Mouse (Mus musculus) G1E-ER4 (cell line): ENCODE measurements around the gene Qser1. TPM values are rescaled to one million over a fixed set of nuclear protein-coding genes. Genes with fewer than 3 reads are reported as not detected.

Experiments
- GATA1 ChIP-seq: IDR thresholded peaks from one replicate; pipeline ENCODE4 v1.8.0; 2012; ENCODE audit warnings: low read length, inconsistent platforms
- polyA plus RNA-seq: library from polyadenylated mRNA; stranded (reverse); fragments of >175 nt; gene quantifications from 2 replicates; pipeline ENCODE4 v1.2.3, GENCODE M21; 2012

The Qser1 gene
- polyA plus RNA-seq, 1 experiment = 2.9 TPM

DNA sequence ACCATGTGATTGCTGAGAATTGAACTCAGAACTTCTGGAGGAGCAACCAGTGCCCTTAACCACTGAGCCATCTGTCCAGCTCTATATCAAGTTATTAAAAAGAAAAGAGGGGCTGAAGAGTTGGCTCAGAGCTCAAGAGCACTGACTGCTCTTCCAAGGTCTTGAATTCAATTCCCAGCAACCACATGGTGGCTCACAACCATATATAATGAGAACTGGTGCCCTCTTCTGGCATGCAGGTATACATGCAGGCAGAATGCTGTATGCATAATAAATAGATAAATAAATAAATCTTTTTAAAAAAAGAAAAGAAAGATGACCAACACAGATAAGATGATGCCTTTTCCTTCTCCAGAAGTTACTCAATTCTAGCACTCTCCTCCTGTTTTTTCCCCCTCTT lies 24.4 kb upstream of the Qser1 start:
- TF ChIP-seq GATA1 = no peak

DNA sequence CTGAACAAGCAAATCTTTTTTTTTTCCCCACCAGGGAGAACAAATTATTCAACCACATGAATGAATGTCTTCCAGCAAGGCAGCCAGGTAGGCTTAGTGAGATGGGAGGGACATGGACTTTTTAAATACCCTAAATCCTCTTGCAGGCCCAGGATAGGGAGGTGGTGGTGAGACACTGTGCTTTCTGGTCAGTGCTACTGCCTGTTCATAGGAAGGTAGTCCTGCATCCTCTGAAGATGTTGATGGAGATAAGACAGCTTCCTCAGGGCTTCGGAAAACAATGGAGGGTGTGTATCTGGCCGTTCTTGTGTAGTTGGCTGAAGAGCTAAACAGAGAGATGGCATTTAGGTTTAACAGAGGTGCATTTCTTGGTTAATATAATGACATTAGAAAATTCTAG lies 15.9 kb upstream of the Qser1 start:
- no peak for TF ChIP-seq GATA1

DNA sequence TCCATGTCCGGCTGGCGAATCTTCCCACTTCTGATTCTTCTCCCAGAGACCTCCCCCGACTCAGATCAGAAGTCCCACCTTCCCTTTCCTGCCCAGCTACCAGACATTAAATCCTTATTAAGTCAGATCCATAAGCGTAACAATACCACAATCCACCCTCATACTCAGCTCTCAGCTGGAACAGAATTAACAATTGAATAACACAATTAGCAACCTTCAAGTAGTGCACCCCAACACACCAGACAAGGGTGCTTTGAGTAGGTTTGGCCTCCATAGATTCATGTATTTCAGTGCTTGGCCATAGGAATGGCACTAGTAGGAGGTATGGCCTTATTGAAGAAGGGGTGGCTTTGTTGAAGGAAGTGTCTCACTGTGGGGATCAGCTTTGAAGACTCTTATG lies 9.6 kb upstream of the Qser1 start:
- no peak for TF ChIP-seq GATA1

DNA sequence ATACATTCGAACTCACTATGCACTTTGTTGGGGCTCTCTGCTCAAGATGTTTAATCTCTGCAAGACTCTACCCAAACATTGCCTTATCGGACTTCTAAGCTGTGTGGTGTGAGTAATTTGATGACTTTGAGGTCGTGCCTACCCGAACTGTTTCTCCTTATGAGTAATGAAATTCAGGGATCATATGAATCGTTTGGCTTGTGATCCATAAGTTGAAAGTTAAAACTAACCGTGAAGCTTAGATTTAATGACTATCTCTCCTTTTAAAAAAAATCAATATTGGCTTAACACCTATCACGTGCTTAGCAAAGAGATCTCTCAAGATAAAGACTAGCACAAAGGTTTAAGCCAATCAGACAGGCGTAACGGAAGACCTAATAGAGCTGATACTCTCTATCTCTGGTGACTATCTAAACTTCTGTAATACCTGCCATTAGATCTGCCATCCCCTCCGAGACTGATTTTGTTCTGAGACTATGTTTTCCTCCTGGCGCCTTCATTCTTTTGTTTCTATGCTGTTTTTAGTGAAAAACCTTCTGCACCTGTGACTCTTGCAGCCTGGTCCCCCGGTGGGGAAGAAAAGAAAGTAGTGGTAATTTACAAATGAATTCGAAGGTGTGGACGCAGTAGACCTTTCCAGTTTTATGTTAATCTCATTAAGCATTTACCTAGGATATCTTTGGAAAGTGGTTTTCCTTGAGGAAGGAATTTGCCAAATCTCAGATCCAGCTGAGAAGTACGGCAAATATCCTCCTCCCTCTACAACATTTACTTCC lies 1.2 kb upstream of the Qser1 start:
- no peak for TF ChIP-seq GATA1

DNA sequence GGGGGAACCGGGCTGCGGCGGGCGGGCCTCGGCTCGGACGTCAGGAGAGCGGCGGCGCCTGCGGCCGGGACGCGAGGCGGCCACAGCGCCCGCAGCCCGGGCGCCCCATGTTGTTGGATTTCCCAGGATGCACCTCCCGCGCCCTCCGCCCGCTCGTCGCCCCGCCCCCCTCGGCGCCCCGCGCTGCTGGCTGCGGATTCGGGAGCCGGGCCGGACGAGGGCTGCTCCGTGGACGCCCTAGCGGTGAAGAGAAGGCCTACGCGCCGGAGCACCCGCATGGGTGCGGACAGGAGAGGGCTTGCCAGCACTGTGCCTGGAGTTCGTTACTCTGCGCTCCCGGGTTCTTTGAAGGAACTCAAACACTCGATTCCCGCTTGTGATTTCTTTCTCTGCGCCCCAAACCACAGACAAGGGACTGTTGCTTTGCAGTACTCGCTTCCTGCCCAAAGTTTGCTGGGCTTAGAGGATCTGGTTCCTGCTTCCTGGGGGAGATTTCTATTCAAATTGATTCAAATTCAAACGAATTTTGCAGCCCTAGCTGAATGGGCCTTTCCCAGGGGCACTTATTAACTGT lies 393 bp upstream of the Qser1 start:
- no peak for TF ChIP-seq GATA1

DNA sequence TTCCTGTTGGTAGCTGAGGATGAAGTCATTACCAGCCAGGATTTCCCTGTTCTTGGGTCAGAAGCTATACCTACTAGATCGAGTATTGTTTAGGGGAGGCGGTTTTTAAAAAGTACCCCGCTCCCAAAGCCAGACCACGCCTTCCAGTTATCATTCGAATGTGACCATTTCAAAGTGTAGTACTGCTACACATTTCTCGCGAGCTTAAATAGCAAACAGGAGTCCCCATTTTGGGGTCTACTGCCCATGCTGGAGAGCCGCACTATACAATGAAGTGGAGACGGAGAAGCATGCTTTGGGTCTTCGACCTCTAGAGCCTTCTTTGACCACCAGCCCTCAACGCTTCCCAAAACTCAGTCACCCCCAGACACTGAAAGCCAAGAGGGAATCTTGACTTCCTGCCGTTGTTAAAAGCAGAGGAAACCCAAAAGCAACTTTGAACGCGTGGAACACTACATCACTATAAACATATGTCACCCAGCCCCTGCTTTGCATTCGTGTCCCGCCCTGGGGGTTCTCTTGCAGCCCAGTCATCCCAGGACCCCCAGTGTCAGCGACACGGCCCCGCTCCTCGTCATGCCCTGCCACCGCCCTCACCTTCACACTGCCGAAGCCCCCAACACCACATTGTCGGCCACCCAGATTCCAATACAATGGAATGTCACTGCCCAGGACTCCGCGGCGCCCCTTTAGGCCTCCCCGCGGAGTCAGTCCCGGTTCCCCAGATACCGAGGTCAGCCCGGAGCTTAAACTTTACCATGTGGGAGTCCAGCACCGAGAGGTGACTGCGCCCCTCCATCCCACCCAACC lies 794 bp downstream of the Qser1 start:
- no peak for TF ChIP-seq GATA1

DNA sequence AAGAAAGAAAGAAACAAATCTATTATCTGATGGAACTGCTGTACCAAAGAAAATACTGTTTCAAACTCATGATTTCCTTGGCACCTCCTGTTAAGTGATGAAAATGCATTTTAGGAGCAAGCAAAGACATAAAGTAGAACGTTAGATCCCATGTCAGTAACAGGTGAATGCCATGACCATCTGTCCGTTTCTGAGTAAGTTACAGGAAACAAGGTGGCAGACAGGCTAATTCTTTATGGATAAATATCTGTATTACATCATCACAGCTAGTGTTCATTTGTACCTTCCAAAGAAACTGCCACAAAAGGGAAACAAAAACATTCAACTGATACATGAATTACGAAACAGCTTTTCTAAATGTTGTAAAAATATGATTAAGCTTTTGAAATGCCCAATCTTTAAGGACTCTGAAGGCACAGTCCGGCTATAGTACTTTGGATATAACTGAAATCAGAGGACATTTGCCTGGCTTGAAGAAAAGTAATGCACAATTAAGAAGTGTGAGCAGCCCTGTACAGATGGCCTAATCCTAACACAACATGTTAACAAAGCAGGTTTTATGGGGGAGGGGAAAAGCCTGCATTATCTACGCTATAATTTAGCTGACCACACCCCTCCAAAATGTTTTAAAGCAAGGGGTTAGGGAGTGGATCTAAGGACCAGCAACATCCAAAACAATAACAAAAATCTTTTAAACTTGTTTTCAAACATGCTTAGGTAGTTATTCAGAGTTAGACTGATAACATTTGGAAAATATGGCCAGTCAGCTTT lies 2.2 kb downstream of the Qser1 start:
- TF ChIP-seq GATA1 = no peak

DNA sequence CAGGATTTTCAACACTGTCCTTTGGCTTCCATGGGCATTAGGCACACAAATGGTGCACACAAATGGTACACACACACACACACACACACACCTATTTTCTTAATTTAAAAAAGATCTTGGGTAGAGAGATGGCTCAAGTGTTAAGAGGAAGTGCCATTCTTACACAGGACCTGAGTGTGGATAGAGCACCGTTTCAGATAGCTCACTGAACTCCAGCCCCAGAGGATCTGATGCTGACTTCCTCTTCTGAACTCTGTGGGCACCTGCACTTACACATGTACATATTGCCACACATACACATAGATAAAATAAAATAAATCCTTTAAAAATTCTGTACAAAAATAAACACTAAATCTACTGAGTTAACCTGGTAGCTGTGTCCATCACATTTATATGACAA lies 11.1 kb downstream of the Qser1 start:
- no peak for TF ChIP-seq GATA1

DNA sequence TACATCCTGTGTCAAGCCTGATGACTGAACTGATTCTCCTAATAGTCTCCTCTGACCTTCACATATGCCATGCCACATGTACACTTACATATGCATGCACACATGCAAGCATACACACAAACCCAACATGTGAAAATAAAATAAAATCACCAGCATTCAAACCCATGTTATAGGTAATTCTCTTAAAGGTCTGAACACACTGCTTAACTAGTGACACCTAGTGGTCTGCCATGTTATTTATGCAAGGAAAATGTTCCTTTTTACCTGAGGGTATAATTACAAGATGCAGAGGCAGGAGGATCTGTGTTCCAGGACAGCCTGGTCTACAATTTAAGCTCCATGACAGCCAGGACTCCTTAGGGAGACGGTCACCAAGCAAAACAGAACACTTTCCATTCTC lies 41.8 kb downstream of the Qser1 start:
- TF ChIP-seq GATA1 = no peak

DNA sequence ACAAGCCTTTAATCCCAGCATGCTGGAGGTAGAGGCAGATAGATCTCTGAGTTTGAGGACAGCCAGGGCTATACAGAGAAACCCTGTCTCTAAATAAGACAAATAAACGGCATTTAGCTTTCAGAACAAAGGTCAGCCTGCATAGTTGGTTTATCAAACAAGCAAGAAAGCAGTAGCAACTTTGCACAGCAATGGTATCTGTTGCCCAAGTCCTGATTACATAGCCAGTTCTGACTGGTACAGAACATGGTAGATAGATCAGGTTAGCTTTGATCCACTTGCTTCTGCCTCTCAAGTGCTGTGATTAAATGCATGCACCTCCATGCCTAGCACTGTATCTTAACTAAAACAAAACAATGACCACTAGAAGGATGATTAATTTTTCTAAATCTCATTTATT lies 47.9 kb downstream of the Qser1 start:
- TF ChIP-seq GATA1 = no peak

DNA sequence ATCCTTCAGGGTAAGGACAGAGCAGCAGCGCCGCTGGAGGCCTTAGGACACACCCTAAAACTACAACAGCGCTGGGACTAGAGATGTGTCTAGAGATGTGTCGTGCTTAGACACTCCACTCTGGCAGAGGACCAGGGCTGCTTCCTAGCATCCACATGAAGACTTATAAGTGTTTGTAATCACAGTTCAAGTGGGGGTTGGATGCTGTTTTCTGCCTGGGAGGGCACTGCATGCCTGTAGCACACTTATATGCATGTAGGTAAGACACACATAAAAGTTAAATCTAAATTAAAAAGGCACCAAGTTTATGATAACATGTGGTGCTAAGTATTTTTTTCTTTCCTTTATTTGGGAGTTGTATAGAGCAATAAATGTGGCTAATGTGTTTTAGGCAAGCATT lies 52.5 kb downstream of the Qser1 start:
- no peak for TF ChIP-seq GATA1

DNA sequence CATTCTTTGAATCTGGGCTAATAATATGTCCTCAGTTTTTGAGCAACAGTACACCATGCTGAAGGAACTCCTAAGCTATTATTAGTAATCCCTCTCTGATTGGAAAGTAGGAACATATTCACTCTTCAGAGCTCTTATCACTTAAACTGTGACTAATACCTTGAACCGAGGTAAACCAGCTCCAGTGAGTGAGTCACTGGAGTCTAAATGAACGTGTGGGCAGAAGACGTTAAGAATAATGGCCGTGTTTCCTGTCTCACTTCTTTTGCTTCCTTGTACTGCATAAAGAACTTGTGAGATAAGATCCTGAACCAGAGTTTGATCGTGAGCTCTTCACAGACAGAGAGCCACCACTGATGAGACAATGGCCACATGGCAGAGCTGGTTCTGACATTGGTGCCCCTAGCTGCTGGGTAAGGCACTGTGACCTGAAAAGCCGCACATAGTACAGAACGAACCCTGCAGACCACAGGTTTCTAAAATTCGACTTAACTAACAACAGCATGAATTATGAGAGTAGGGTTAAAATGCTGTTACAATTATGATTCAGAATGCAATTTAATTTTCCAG lies 53.3 kb downstream of the Qser1 start:
- TF ChIP-seq GATA1 = no peak

DNA sequence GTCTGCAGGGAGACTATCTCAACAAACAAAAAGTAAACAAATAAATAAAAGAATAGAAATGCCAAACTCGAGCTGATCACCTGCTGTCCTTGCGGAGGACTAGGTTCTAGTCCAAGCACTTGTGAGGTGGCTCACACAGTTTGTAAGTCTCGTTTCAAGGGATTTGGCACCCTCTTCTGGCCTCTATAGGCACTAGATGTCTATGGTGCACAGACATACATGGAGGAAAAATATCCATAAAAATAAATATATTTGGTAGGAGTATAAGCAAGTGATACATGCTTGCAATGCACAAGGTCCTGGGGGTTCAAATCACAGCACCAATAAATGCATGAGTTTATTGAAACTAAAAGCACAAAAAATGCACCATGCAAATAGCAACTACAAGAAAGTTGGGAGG lies 65.9 kb downstream of the Qser1 start:
- no peak for TF ChIP-seq GATA1

DNA sequence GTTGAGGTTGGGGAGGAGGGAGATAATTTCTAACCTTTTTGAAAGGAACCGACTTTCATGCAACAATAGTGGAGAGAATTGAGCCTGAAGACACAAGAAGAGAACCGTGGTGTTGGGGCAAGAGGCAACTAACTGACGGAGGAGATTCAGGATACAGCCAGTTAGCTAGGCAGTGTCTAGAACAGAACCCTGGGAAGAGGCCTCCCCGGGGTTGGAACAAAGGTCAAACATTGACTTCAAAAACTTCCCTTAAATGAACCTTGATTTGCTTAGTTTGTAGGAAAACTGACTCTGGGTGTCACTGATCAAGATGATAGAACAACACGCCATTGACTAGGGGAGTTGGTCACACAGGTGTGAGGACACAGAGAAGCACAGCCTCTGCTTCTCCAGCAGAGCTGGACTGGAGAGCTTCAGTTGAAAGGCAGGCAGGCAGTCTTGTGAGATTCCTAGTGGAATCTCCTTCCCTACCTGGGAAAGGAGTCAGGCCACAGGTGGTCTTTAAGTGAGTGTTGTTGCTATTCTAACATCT lies 67.8 kb downstream of the Qser1 start:
- no peak for TF ChIP-seq GATA1

DNA sequence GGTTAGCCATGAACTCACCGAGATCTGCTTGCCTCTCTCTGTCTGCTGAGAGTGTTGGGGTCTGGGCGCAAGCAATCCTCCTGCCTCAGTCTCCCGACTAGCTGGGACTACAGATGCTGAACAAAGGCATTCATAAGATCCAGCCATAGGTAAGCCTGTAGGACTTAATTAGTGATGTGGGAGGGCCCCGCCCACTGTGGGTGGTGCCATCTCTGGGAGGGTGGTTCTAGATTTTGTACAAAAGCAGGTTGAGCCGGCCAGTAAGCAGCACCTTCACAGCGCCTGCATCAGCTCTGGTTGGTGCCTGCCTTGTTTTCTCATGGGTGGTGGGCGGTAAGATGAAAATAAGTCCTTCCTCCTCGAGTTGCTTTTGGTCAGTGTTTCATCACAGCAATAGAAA lies 70.3 kb downstream of the Qser1 start:
- no peak for TF ChIP-seq GATA1

DNA sequence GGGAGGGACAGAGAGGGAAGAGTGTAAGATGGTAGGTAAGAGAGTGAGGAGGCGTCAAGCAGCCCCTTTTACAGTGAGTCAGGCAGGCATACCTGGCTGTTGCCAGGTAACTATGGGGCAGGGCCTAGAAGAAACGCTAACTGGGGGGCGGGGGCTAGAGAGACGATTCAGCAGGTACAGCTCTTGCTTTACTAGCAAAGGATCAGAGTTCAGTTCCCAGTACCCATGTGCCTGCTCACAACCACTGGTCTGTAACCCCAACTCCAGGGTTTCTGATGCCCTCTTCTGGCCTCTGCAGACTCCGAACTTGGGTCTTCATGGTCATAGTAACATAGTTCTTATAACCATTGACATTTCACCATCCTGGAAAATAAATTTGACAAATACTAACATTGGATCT lies 72.6 kb downstream of the Qser1 start:
- no peak for TF ChIP-seq GATA1
